Mouse (Mus musculus): ENCODE data around the gene Med19. TPM values are rescaled to one million over a fixed set of nuclear protein-coding genes. Genes with fewer than 3 reads are reported as not detected.

Gene Med19
- polyA plus RNA-seq, 1 experiment from 2014 or later = 53.8 TPM

GRCm38 (mm10) chr2:84638428-84639220 is 39.6 kb upstream of the Med19 start:
- H3K4me2 ChIP-seq (ENCODE audit: low read length) = no peak overlapping the region
- no peak overlapping the region for H3K9ac ChIP-seq (replicated peaks; ENCODE audit: low read depth, low read length)
- peaks cover 40% of the 10 kb centered on the region for H3K4me1 ChIP-seq (replicated peaks; ENCODE audit: control insufficient read depth, insufficient read depth, low read length)
- H3K36me3 ChIP-seq (ENCODE audit: control insufficient read depth, insufficient read depth) = no peaks in the 10 kb centered on the region
- no peaks in the 10 kb centered on the region for H3K9me3 ChIP-seq (ENCODE audit: control insufficient read depth, low read length)
- H3K27ac ChIP-seq (ENCODE audit: low read length) = 0 out of 2 replicates have a peak overlapping the region, but pooled peaks have one; percentile 10
- 66% methylated on average over 5 of the region's 5 CpGs for WGBS
- H3K27me3 ChIP-seq (replicated peaks; ENCODE audit: control insufficient read depth, insufficient read depth, low read length) = no peaks in the 10 kb centered on the region
- ATAC-seq = no peak
- H3K4me3 ChIP-seq (replicated peaks; ENCODE audit: low read length) = no peak overlapping the region

GRCm38 (mm10) chr2:84640833-84641232 is 37.4 kb upstream of the Med19 start:
- Histone ChIP-seq H3K27ac (ENCODE audit: low read length) (no peak overlapping the region), H3K36me3 (ENCODE audit: control insufficient read depth, insufficient read depth) (no peaks in the 10 kb centered on the region), H3K4me3 (replicated peaks; ENCODE audit: low read length) (no peak overlapping the region), H3K27me3 (replicated peaks; ENCODE audit: control insufficient read depth, insufficient read depth, low read length) (no peaks in the 10 kb centered on the region), H3K9me3 (ENCODE audit: control insufficient read depth, low read length) (no peaks in the 10 kb centered on the region), H3K4me1 (replicated peaks; ENCODE audit: control insufficient read depth, insufficient read depth, low read length) (peaks cover 26% of the 10 kb centered on the region), H3K9ac (replicated peaks; ENCODE audit: low read depth, low read length) (no peak overlapping the region), H3K4me2 (ENCODE audit: low read length) (no peak overlapping the region)
- ATAC-seq = no peak

- H3K4me2 ChIP-seq (ENCODE audit: low read length) = no peak overlapping the region
- no peak overlapping the region for H3K9ac ChIP-seq (replicated peaks; ENCODE audit: low read depth, low read length)
- no peaks in the 10 kb centered on the region for H3K9me3 ChIP-seq (ENCODE audit: control insufficient read depth, low read length)
- H3K4me3 ChIP-seq (replicated peaks; ENCODE audit: low read length) = no peak overlapping the region
- 100% methylated on average over 1 of the region's 1 CpGs for WGBS
- no peaks in the 10 kb centered on the region for H3K36me3 ChIP-seq (ENCODE audit: control insufficient read depth, insufficient read depth)
- ATAC-seq = no peak
- peaks cover 9% of the 10 kb centered on the region for H3K4me1 ChIP-seq (replicated peaks; ENCODE audit: control insufficient read depth, insufficient read depth, low read length)
- H3K27ac ChIP-seq (ENCODE audit: low read length) = no peak overlapping the region
- H3K27me3 ChIP-seq (replicated peaks; ENCODE audit: control insufficient read depth, insufficient read depth, low read length) = no peaks in the 10 kb centered on the region
Observed at GRCm38 (mm10) chr2:84646138-84646537, 32.1 kb upstream of the Med19 start.

GRCm38 (mm10) chr2:84647051-84647568 is 31.1 kb upstream of the Med19 start:
- 91% methylated on average over 6 of the region's 6 CpGs for WGBS
- Histone ChIP-seq H3K4me1 (replicated peaks; ENCODE audit: control insufficient read depth, insufficient read depth, low read length) (peaks cover 11% of the 10 kb centered on the region), H3K9me3 (ENCODE audit: control insufficient read depth, low read length) (no peaks in the 10 kb centered on the region), H3K4me2 (ENCODE audit: low read length) (peak overlapping the region; percentile 52), H3K4me3 (replicated peaks; ENCODE audit: low read length) (peak overlapping the region; percentile 50), H3K27ac (ENCODE audit: low read length) (no peak overlapping the region), H3K36me3 (ENCODE audit: control insufficient read depth, insufficient read depth) (no peaks in the 10 kb centered on the region), H3K9ac (replicated peaks; ENCODE audit: low read depth, low read length) (no peak overlapping the region), H3K27me3 (replicated peaks; ENCODE audit: control insufficient read depth, insufficient read depth, low read length) (no peaks in the 10 kb centered on the region)
- no peak for ATAC-seq

- no peak for ATAC-seq
- no peaks in the 10 kb centered on the region for H3K9me3 ChIP-seq (ENCODE audit: control insufficient read depth, low read length)
- H3K27ac ChIP-seq (ENCODE audit: low read length) = peak overlapping the region; percentile 43
- WGBS = 18% methylated on average over 6 of the region's 6 CpGs
- H3K4me2 ChIP-seq (ENCODE audit: low read length) = peak overlapping the region; percentile 52
- peaks cover 11% of the 10 kb centered on the region for H3K4me1 ChIP-seq (replicated peaks; ENCODE audit: control insufficient read depth, insufficient read depth, low read length)
- H3K9ac ChIP-seq (replicated peaks; ENCODE audit: low read depth, low read length) = peak overlapping the region; percentile 61
- H3K27me3 ChIP-seq (replicated peaks; ENCODE audit: control insufficient read depth, insufficient read depth, low read length) = no peaks in the 10 kb centered on the region
- H3K36me3 ChIP-seq (ENCODE audit: control insufficient read depth, insufficient read depth) = no peaks in the 10 kb centered on the region
- H3K4me3 ChIP-seq (replicated peaks; ENCODE audit: low read length) = peak overlapping the region; percentile 50
Observed at GRCm38 (mm10) chr2:84648369-84648768, 29.8 kb upstream of the Med19 start.

GRCm38 (mm10) chr2:84649674-84650073 is 28.5 kb upstream of the Med19 start:
- no peak overlapping the region for H3K27ac ChIP-seq (ENCODE audit: low read length)
- peaks cover 11% of the 10 kb centered on the region for H3K4me1 ChIP-seq (replicated peaks; ENCODE audit: control insufficient read depth, insufficient read depth, low read length)
- no peaks in the 10 kb centered on the region for H3K9me3 ChIP-seq (ENCODE audit: control insufficient read depth, low read length)
- peak overlapping the region; percentile 76 for H3K4me3 ChIP-seq (replicated peaks; ENCODE audit: low read length)
- no peak for ATAC-seq
- peak overlapping the region; percentile 61 for H3K4me2 ChIP-seq (ENCODE audit: low read length)
- peak overlapping the region; percentile 75 for H3K9ac ChIP-seq (replicated peaks; ENCODE audit: low read depth, low read length)
- 0% methylated on average over 10 of the region's 10 CpGs for WGBS
- H3K27me3 ChIP-seq (replicated peaks; ENCODE audit: control insufficient read depth, insufficient read depth, low read length) = no peaks in the 10 kb centered on the region
- no peaks in the 10 kb centered on the region for H3K36me3 ChIP-seq (ENCODE audit: control insufficient read depth, insufficient read depth)

GRCm38 (mm10) chr2:84650464-84651195 is 27.6 kb upstream of the Med19 start, which contains the start of gene Ctnnd1:
Gene Ctnnd1, minus strand, starts transcription at chr2:84650765.
- H3K4me1 ChIP-seq (replicated peaks; ENCODE audit: control insufficient read depth, insufficient read depth, low read length) = peaks cover 11% of the 10 kb centered on the region
- H3K27ac ChIP-seq (ENCODE audit: low read length) = peak within 1 kb of the TSS; percentile 96
- peak within 1 kb of the TSS; percentile 76 for H3K4me3 ChIP-seq (replicated peaks; ENCODE audit: low read length)
- ATAC-seq = peak; percentile 100
- WGBS = 0% methylated on average over 15 of the region's 15 CpGs
- H3K4me2 ChIP-seq (ENCODE audit: low read length) = peak within 1 kb of the TSS; percentile 77
- H3K36me3 ChIP-seq (ENCODE audit: control insufficient read depth, insufficient read depth) = no peaks in the 10 kb centered on the region
- peak within 1 kb of the TSS; percentile 75 for H3K9ac ChIP-seq (replicated peaks; ENCODE audit: low read depth, low read length)
- H3K27me3 ChIP-seq (replicated peaks; ENCODE audit: control insufficient read depth, insufficient read depth, low read length) = no peaks in the 10 kb centered on the region
- H3K9me3 ChIP-seq (ENCODE audit: control insufficient read depth, low read length) = no peaks in the 10 kb centered on the region

GRCm38 (mm10) chr2:84653354-84653753 is 24.8 kb upstream of the Med19 start:
- ATAC-seq = no peak
- Histone ChIP-seq H3K9me3 (ENCODE audit: control insufficient read depth, low read length) (no peaks in the 10 kb centered on the region), H3K27ac (ENCODE audit: low read length) (no peak overlapping the region), H3K36me3 (ENCODE audit: control insufficient read depth, insufficient read depth) (no peaks in the 10 kb centered on the region), H3K27me3 (replicated peaks; ENCODE audit: control insufficient read depth, insufficient read depth, low read length) (no peaks in the 10 kb centered on the region), H3K9ac (replicated peaks; ENCODE audit: low read depth, low read length) (no peak overlapping the region), H3K4me2 (ENCODE audit: low read length) (no peak overlapping the region), H3K4me3 (replicated peaks; ENCODE audit: low read length) (no peak overlapping the region), H3K4me1 (replicated peaks; ENCODE audit: control insufficient read depth, insufficient read depth, low read length) (peaks cover 2% of the 10 kb centered on the region; the same call in 1 of the 2 replicates)

- peaks cover 2% of the 10 kb centered on the region; the same call in 1 of the 2 replicates for H3K4me1 ChIP-seq (replicated peaks; ENCODE audit: control insufficient read depth, insufficient read depth, low read length)
- H3K27me3 ChIP-seq (replicated peaks; ENCODE audit: control insufficient read depth, insufficient read depth, low read length) = no peaks in the 10 kb centered on the region
- no peak overlapping the region for H3K27ac ChIP-seq (ENCODE audit: low read length)
- no peak overlapping the region for H3K4me3 ChIP-seq (replicated peaks; ENCODE audit: low read length)
- no peak overlapping the region for H3K9ac ChIP-seq (replicated peaks; ENCODE audit: low read depth, low read length)
- H3K4me2 ChIP-seq (ENCODE audit: low read length) = no peak overlapping the region
- no peaks in the 10 kb centered on the region for H3K9me3 ChIP-seq (ENCODE audit: control insufficient read depth, low read length)
- WGBS = 81% methylated on average over 1 of the region's 1 CpGs
- H3K36me3 ChIP-seq (ENCODE audit: control insufficient read depth, insufficient read depth) = no peaks in the 10 kb centered on the region
- no peak for ATAC-seq
Observed at GRCm38 (mm10) chr2:84655864-84656263, 22.3 kb upstream of the Med19 start.
